17 mouse cellular contexts compared by ENCODE assay signal in genomic region chr17:88980708-88981355, GRCm38 (mm10).
"Had no signal": no experiment of that assay in that cellular context is flagged by ENCODE, and none has a peak within 500 bp of the region (broad histone marks: within the 10 kb centered on the region; RNA-seq: fewer than 3 reads in every experiment).

No protein-coding gene starts in this region.

- ATAC-seq: hindbrain, embryonic 16.5 days; inflammation-experienced regulatory T-cells, adult 6 months; intestine, embryonic 15.5 days; intestine, postnatal 0 days; liver, embryonic 12.5 days had no signal

- DNase-seq: gastrocnemius, adult 2 months; gastrocnemius, postnatal 10 days; gastrocnemius, postnatal 25 days; heart, adult 11 months; heart, adult 2 months; heart, postnatal 14 days; heart, postnatal 36 days; kidney, adult 18-20 months; kidney, adult 8-10 months; kidney, postnatal 10 days; kidney, postnatal 25 days; kidney, postnatal 4 days had no signal
